Mouse (Mus musculus): ENCODE data around the gene Hist1h4k.

DNA sequence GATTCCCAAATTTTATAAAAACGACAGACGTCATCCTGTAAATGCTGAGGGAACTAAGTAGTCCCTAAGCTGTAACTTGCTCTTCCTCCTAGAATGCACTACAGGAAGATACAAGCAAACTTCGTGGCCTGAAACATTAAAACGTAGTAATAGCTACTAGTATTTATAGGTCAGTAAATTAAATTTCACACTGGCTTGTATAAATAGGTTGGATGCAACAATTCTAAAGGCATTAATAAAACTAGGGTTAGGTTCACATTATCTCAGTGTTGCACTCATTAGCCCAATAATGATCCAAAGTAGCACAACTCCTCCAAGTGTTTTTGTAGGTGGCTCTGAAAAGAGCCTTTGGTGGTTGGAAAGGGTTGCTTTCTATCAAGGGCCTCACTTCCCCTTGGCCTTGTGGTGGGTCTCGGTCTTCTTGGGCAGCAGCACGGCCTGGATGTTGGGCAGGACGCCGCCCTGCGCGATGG, 2.8 kb upstream of the Hist1h4k start:
- TF ChIP-seq CHD2 (IDR thresholded peaks at IDR 0.05; ENCODE audit: low read depth, low read length) (no peak), ZC3H11A (IDR thresholded peaks at IDR 0.05; ENCODE audit: borderline replicate concordance, low read depth, low read length) (no peak), HCFC1 (IDR thresholded peaks at IDR 0.05; ENCODE audit: borderline replicate concordance, insufficient read depth, low read length) (no peak), ZNF384 (IDR thresholded peaks at IDR 0.05; ENCODE audit: low read depth, low read length) (no peak)
